Mouse (Mus musculus) left cerebral cortex, adult 11 months (tissue): ENCODE data around the gene Gm45140.

ENCODE experiments used
- DNase-seq: peaks from one replicate; pipeline ENCODE4 v3.0.0; 2022; ENCODE audit warnings: low spot score

The Gm45140 gene

DNA sequence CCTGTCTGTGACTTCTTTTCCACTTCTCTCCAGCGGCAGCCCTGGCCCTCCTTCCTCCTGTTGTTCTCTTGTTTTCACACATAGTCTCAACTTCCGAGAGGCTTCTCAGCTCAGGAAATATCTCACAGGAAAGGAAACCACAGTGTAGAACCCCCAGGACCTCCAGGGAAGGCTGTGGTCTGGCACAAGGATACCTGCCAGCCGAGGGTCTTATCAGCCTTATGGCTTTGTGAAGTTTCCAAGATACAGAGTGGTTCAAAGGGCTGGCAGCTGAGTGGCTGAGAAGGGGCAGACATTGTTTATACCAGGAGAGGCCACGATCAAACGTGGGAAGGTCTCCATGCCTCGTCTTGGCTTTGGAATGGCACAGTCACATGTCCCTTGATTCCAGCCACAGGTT is 95.7 kb downstream of the Gm45140 start:
- DNase-seq, result no peak
